Mouse (Mus musculus) NIH3T3 (cell line): Measurements from ENCODE around the gene Ttc4.

Experiments
- DNase-seq: peaks from one replicate; pipeline ENCODE4 v3.0.0-alpha.2; 2012; ENCODE audit warnings: low read depth

The Ttc4 gene

GRCm38 (mm10) chr4:106614180-106614797 lies 64.5 kb downstream of the Ttc4 start:
- peak; percentile 84 for DNase-seq

- DNase-seq, result peak; percentile 83
Measured at GRCm38 (mm10) chr4:106613560-106613959, 65.2 kb downstream of the Ttc4 start.

- no peak for DNase-seq
Measured at GRCm38 (mm10) chr4:106613105-106613504, 65.6 kb downstream of the Ttc4 start.
